15 mouse cellular contexts compared by ENCODE assay signal in genomic region chr2:166647242-166647641, GRCm38 (mm10).
DNase-seq lines count a peak whose midpoint lies in the region; TF ChIP-seq lines count a peak whose summit lies in the region.
"Had no signal": no experiment of that assay in that cellular context is flagged by ENCODE, and none has a peak within 500 bp of the region (broad histone marks: within the 10 kb centered on the region; RNA-seq: fewer than 3 reads in every experiment).

No protein-coding gene starts in this region.

- 74% methylated on average over 7 of the region's 7 CpGs for WGBS in heart, embryonic 10.5 days
- 76% methylated on average over 7 of the region's 7 CpGs for whole genome bisulfite sequencing in limb, embryonic 10.5 days

- no peak overlapping the region for H3K4me3 ChIP-seq in heart, embryonic 10.5 days
- H3K4me3 ChIP-seq in layer of hippocampus, adult 2 months, result no peak overlapping the region
- no peak overlapping the region for H3K4me3 ChIP-seq in limb, embryonic 10.5 days
- H3K4me3 ChIP-seq: gastrocnemius, adult 2 months; midbrain, embryonic 15.5 days had no signal

- H3K9me3 ChIP-seq in heart, embryonic 10.5 days, result no peaks in the 10 kb centered on the region
- no peaks in the 10 kb centered on the region for H3K9me3 ChIP-seq in limb, embryonic 10.5 days (replicated peaks)
- H3K9me3 ChIP-seq: midbrain, embryonic 15.5 days had no signal

- TF ChIP-seq CTCF in layer of hippocampus, adult 2 months (conservative IDR thresholded peaks at IDR 0.05), result no peak

- H3K4me1 ChIP-seq in heart, embryonic 10.5 days, result peaks cover 32% of the 10 kb centered on the region
- peaks cover 16% of the 10 kb centered on the region for H3K4me1 ChIP-seq in limb, embryonic 10.5 days

- DNase-seq in heart, embryonic 10.5 days (ENCODE audit: low spot score), result no peak
- DNase-seq in heart, postnatal 4 days, result no peak
- DNase-seq in layer of hippocampus, adult 2 months (ENCODE audit: low spot score in 2 of 2), result no peak
- no peak for DNase-seq in layer of hippocampus, adult 18-20 months (ENCODE audit: low spot score in 2 of 2)
- DNase-seq in brain, adult 2 months (ENCODE audit: low read depth, low spot score), result peak; percentile 58
- no peak for DNase-seq in limb, embryonic 10.5 days (ENCODE audit: low spot score)
- no peak for DNase-seq in gastrocnemius, postnatal 4 days (ENCODE audit: low spot score in 2 of 2)
- DNase-seq: cerebellum, postnatal 14 days; gastrocnemius, adult 2 months; heart, adult 18-20 months; kidney, adult 8-10 months; liver; lung, adult 18-20 months had no signal

- H3K27ac ChIP-seq in heart, embryonic 10.5 days, result peak overlapping the region; percentile 62; the same call in 1 of the 2 replicates
- H3K27ac ChIP-seq in layer of hippocampus, adult 2 months, result peak overlapping the region; percentile 81
- peak overlapping the region; percentile 56 for H3K27ac ChIP-seq in limb, embryonic 10.5 days
- H3K27ac ChIP-seq: gastrocnemius, adult 2 months; macrophage; midbrain, embryonic 15.5 days had no signal

- H3K27me3 ChIP-seq in heart, embryonic 10.5 days (ENCODE audit: insufficient read depth, poor library complexity, severe bottlenecking), result no peaks in the 10 kb centered on the region
- H3K27me3 ChIP-seq in limb, embryonic 10.5 days (ENCODE audit: low read depth, poor library complexity, severe bottlenecking), result no peaks in the 10 kb centered on the region
- H3K27me3 ChIP-seq: midbrain, embryonic 15.5 days had no signal

- peaks cover 3% of the 10 kb centered on the region; the same call in 1 of the 2 replicates for H3K36me3 ChIP-seq in heart, embryonic 10.5 days
- peaks cover 26% of the 10 kb centered on the region for H3K36me3 ChIP-seq in limb, embryonic 10.5 days
- H3K36me3 ChIP-seq: midbrain, embryonic 15.5 days had no signal
